Mouse (Mus musculus): ENCODE results near the gene Msh4.

GRCm38 (mm10) chr3:153944335-153944990, 38.5 kb upstream of the Msh4 start, which contains the start of gene Acadm:
- TF ChIP-seq POLR2A (IDR thresholded peaks at IDR 0.05; ENCODE audit: insufficient read depth, low read depth, low read length) (peak; percentile 73), CTCF (IDR thresholded peaks at IDR 0.05; ENCODE audit: insufficient read depth, low read depth, low read length) (no peak)

Measured in olfactory bulb, adult 2 months (tissue).